Mouse (Mus musculus): ENCODE results near the gene Cdc34. TPM values are rescaled to one million over a fixed set of nuclear protein-coding genes. Genes with fewer than 3 reads are reported as not detected.

The Cdc34 gene
- polyA plus RNA-seq, 1 experiment from 2014 or later, result 77.6 TPM

DNA sequence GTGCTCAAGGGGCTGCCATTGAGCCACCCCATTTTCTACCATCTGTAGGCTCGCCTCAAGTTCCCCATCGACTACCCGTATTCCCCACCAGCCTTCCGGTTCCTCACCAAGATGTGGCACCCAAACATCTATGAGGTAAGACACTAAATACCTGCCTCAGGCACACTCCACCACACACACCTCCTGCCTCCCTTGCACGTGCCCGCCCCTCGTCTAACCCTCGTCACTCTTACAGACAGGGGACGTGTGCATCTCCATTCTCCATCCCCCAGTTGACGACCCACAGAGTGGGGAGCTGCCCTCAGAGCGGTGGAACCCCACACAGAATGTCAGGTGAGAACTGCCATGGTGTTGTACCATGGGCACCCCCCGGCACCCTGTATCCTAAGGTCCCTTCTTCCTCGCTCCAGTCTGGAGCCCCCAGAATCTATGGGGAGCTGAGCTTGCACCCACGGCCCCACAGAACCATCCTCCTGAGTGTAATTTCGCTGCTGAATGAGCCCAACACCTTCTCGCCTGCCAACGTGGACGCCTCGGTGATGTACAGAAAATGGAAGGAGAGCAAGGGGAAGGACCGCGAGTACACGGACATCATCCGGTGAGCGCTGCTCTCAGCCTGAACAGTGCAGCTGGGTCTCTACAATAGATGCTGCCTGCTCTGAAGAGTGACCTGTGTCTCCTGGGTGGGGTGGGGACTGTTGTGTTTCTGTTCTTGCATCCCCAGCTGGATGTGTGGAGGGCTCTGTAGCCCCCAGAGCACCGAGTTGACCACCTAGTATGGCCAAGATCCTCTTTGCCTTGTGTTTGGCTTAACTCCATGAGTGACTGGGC, 3.0 kb downstream of the Cdc34 start:
- no peak overlapping the region for H3K27ac ChIP-seq (ENCODE audit: low read depth)
- peak overlapping the region; percentile 96; the same call in 1 of the 2 replicates for H3K4me2 ChIP-seq (ENCODE audit: low read depth, low read length)
- 93% methylated on average over 25 of the region's 25 CpGs for WGBS (ENCODE audit: insufficient replicate concordance)
- ATAC-seq (no peak), DNase-seq (no peak)
- TF ChIP-seq CTCF (IDR thresholded peaks at IDR 0.05; ENCODE audit: low read depth) (no peak), EP300 (IDR thresholded peaks at IDR 0.05; ENCODE audit: low read depth) (no peak)
- H3K9ac ChIP-seq (replicated peaks), result no peak overlapping the region
- no peaks in the 10 kb centered on the region for H3K27me3 ChIP-seq (ENCODE audit: insufficient read depth, low read length)
- H3K9me3 ChIP-seq (ENCODE audit: low read length), result no peaks in the 10 kb centered on the region
- no peak overlapping the region for H3K4me3 ChIP-seq (ENCODE audit: low read depth, low read length)
- H3K36me3 ChIP-seq (replicated peaks; ENCODE audit: insufficient read depth, low read length), result peaks cover 49% of the 10 kb centered on the region
- peaks cover 32% of the 10 kb centered on the region for H3K4me1 ChIP-seq (ENCODE audit: insufficient read depth)

GRCm38 (mm10) chr10:79686219-79686618, 4.2 kb downstream of the Cdc34 start:
- Histone ChIP-seq H3K4me2 (ENCODE audit: low read depth, low read length) (no peak overlapping the region), H3K27me3 (ENCODE audit: insufficient read depth, low read length) (no peaks in the 10 kb centered on the region), H3K4me1 (ENCODE audit: insufficient read depth) (peaks cover 22% of the 10 kb centered on the region), H3K27ac (ENCODE audit: low read depth) (no peak overlapping the region), H3K36me3 (replicated peaks; ENCODE audit: insufficient read depth, low read length) (peaks cover 49% of the 10 kb centered on the region), H3K9me3 (ENCODE audit: low read length) (no peaks in the 10 kb centered on the region), H3K9ac (replicated peaks) (no peak overlapping the region), H3K4me3 (ENCODE audit: low read depth, low read length) (no peak overlapping the region)
- 83% methylated on average over 2 of the region's 2 CpGs for WGBS (ENCODE audit: insufficient replicate concordance)
- no peak for TF ChIP-seq CTCF (IDR thresholded peaks at IDR 0.05; ENCODE audit: low read depth)
- TF ChIP-seq EP300 (IDR thresholded peaks at IDR 0.05; ENCODE audit: low read depth), result no peak
- DNase-seq (no peak), ATAC-seq (no peak)

- Histone ChIP-seq H3K36me3 (replicated peaks; ENCODE audit: insufficient read depth, low read length) (peaks cover 49% of the 10 kb centered on the region), H3K9me3 (ENCODE audit: low read length) (no peaks in the 10 kb centered on the region), H3K27ac (ENCODE audit: low read depth) (no peak overlapping the region), H3K9ac (replicated peaks) (no peak overlapping the region), H3K4me2 (ENCODE audit: low read depth, low read length) (no peak overlapping the region), H3K4me3 (ENCODE audit: low read depth, low read length) (no peak overlapping the region), H3K4me1 (ENCODE audit: insufficient read depth) (peaks cover 19% of the 10 kb centered on the region), H3K27me3 (ENCODE audit: insufficient read depth, low read length) (no peaks in the 10 kb centered on the region)
- no peak for ATAC-seq
- 100% methylated on average over 1 of the region's 1 CpGs for WGBS (ENCODE audit: insufficient replicate concordance)
- DNase-seq, result no peak
- TF ChIP-seq EP300 (IDR thresholded peaks at IDR 0.05; ENCODE audit: low read depth) (no peak), CTCF (IDR thresholded peaks at IDR 0.05; ENCODE audit: low read depth) (no peak)
Observed at GRCm38 (mm10) chr10:79686691-79687090, 4.7 kb downstream of the Cdc34 start.

DNA sequence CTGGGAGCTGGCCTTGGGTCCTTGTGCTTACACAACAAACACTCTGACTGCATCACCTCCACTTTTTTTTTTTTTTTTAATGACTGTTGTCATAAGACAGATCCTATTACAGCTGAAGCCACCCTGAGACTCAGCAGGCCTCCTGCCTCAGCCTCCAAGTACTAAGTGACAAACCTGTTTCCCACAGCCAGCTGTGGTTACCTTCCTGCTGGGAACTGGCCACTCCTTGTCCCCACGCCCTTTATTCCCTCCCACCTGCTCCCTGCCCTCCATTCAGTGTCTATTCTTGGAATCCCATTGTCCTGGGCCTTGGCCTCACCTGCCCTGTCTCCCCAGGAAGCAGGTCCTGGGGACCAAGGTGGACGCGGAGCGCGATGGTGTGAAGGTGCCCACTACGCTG, 5.5 kb downstream of the Cdc34 start:
- Histone ChIP-seq H3K27ac (ENCODE audit: low read depth) (no peak overlapping the region), H3K4me2 (ENCODE audit: low read depth, low read length) (no peak overlapping the region), H3K9me3 (ENCODE audit: low read length) (no peaks in the 10 kb centered on the region), H3K4me3 (ENCODE audit: low read depth, low read length) (no peak overlapping the region), H3K27me3 (ENCODE audit: insufficient read depth, low read length) (no peaks in the 10 kb centered on the region), H3K9ac (replicated peaks) (no peak overlapping the region), H3K36me3 (replicated peaks; ENCODE audit: insufficient read depth, low read length) (peaks cover 49% of the 10 kb centered on the region), H3K4me1 (ENCODE audit: insufficient read depth) (peaks cover 19% of the 10 kb centered on the region)
- DNase-seq, result no peak
- WGBS (ENCODE audit: insufficient replicate concordance), result 97% methylated on average over 6 of the region's 6 CpGs
- ATAC-seq, result no peak
- TF ChIP-seq EP300 (IDR thresholded peaks at IDR 0.05; ENCODE audit: low read depth) (no peak), CTCF (IDR thresholded peaks at IDR 0.05; ENCODE audit: low read depth) (no peak)

GRCm38 (mm10) chr10:79688720-79689119, 6.7 kb downstream of the Cdc34 start, which contains the start of gene Gzmm:
Gzmm (plus strand) TSS chr10:79689020.
- Histone ChIP-seq H3K9me3 (ENCODE audit: low read length) (no peaks in the 10 kb centered on the region), H3K4me1 (ENCODE audit: insufficient read depth) (peaks cover 10% of the 10 kb centered on the region), H3K4me3 (ENCODE audit: low read depth, low read length) (no peak within 1 kb of the TSS), H3K27ac (ENCODE audit: low read depth) (no peak within 1 kb of the TSS), H3K4me2 (ENCODE audit: low read depth, low read length) (no peak within 1 kb of the TSS), H3K9ac (replicated peaks) (no peak within 1 kb of the TSS), H3K27me3 (ENCODE audit: insufficient read depth, low read length) (no peaks in the 10 kb centered on the region), H3K36me3 (replicated peaks; ENCODE audit: insufficient read depth, low read length) (peaks cover 49% of the 10 kb centered on the region)
- 85% methylated on average over 4 of the region's 4 CpGs for WGBS (ENCODE audit: insufficient replicate concordance)
- no peak for TF ChIP-seq EP300 (IDR thresholded peaks at IDR 0.05; ENCODE audit: low read depth)
- TF ChIP-seq CTCF (IDR thresholded peaks at IDR 0.05; ENCODE audit: low read depth), result no peak
- ATAC-seq (0 out of 2 replicates have a peak, but pooled peaks have one; percentile 16), DNase-seq (no peak)

- ATAC-seq (no peak), DNase-seq (no peak)
- TF ChIP-seq CTCF (IDR thresholded peaks at IDR 0.05; ENCODE audit: low read depth) (no peak), EP300 (IDR thresholded peaks at IDR 0.05; ENCODE audit: low read depth) (no peak)
- Histone ChIP-seq H3K9ac (replicated peaks) (no peak overlapping the region), H3K9me3 (ENCODE audit: low read length) (no peaks in the 10 kb centered on the region), H3K36me3 (replicated peaks; ENCODE audit: insufficient read depth, low read length) (peaks cover 49% of the 10 kb centered on the region), H3K4me3 (ENCODE audit: low read depth, low read length) (no peak overlapping the region), H3K4me2 (ENCODE audit: low read depth, low read length) (no peak overlapping the region), H3K27ac (ENCODE audit: low read depth) (no peak overlapping the region), H3K4me1 (ENCODE audit: insufficient read depth) (peaks cover 6% of the 10 kb centered on the region), H3K27me3 (ENCODE audit: insufficient read depth, low read length) (no peaks in the 10 kb centered on the region)
- WGBS (ENCODE audit: insufficient replicate concordance), result 84% methylated on average over 3 of the region's 3 CpGs
Observed at GRCm38 (mm10) chr10:79689178-79689577, 7.2 kb downstream of the Cdc34 start.
